Mouse (Mus musculus) forebrain, embryonic 16.5 days (tissue): ENCODE measurements around the gene 2010109A12Rik. TPM values are rescaled to one million over a fixed set of nuclear protein-coding genes. Genes with fewer than 3 reads are reported as not detected.

Source experiments
- ATAC-seq: fragments of 200-750 bp; cut with Nextera tagmentation; 2 replicates; pipeline ENCODE4 v1.8.0; 2017; ENCODE audit warnings: mild to moderate bottlenecking, moderate library complexity
- H3K27ac ChIP-seq: fragments of 300-500 bp; sonication (generic); 2 replicates; pipeline ENCODE4 v1.5.1; 2014; ENCODE audit warnings: low read length, control low read depth
- H3K27me3 ChIP-seq: fragments of 300-500 bp; sonication (generic); replicated peaks from 2 replicates; pipeline ENCODE4 v1.6.1; 2014; ENCODE audit warnings: low read length; ENCODE audit not compliant: control insufficient read depth, insufficient read depth
- H3K36me3 ChIP-seq: fragments of 300-500 bp; sonication (generic); 2 replicates; pipeline ENCODE4 v1.6.1; 2014; ENCODE audit not compliant: control insufficient read depth, insufficient read depth
- H3K4me1 ChIP-seq: fragments of 300-500 bp; sonication (generic); replicated peaks from 2 replicates; pipeline ENCODE4 v1.6.1; 2014; ENCODE audit warnings: low read length; ENCODE audit not compliant: control insufficient read depth, insufficient read depth
- H3K4me2 ChIP-seq: fragments of 300-500 bp; sonication (generic); 2 replicates; pipeline ENCODE4 v1.6.1; 2014; ENCODE audit warnings: mild to moderate bottlenecking, low read length, control low read depth
- H3K4me3 ChIP-seq: fragments of 300-500 bp; sonication (generic); replicated peaks from 2 replicates; pipeline ENCODE4 v1.5.1; 2014; ENCODE audit warnings: mild to moderate bottlenecking, low read length, control low read depth
- H3K9ac ChIP-seq: fragments of 300-500 bp; sonication (generic); replicated peaks from 2 replicates; pipeline ENCODE4 v1.6.1; 2014; ENCODE audit warnings: low read depth, low read length, control low read depth
- H3K9me3 ChIP-seq: fragments of 300-500 bp; sonication (generic); 2 replicates; pipeline ENCODE4 v1.6.1; 2016; ENCODE audit warnings: low read length; ENCODE audit not compliant: control insufficient read depth
- WGBS: fragments of 180-500 bp; shearing (Covaris S2); extraction: QIAGEN DNeasy Blood & Tissue Kit; methylation state at CpG from one replicate; pipeline ENCODE4 v1.1.7; 2014; 5-methylcytosine and 5-hydroxymethylcytosine counted together
- polyA plus RNA-seq: library from polyadenylated mRNA; unstranded; fragments of >200 nt; fragmentation: Nextera tagmentation; extraction: Ambion mirVana; gene quantifications from 2 replicates; pipeline ENCODE4 v1.2.1, GENCODE M21; 2015

The 2010109A12Rik gene
- polyA plus RNA-seq, 1 experiment from 2014 or later = 1.5 TPM

GRCm38 (mm10) chr5:93236541-93236940 lies 30.2 kb downstream of the 2010109A12Rik start:
- H3K4me3 ChIP-seq = no peak overlapping the region
- H3K4me1 ChIP-seq = peaks cover 2% of the 10 kb centered on the region
- no peaks in the 10 kb centered on the region for H3K36me3 ChIP-seq
- no peak overlapping the region for H3K27ac ChIP-seq
- H3K27me3 ChIP-seq = no peaks in the 10 kb centered on the region
- no peaks in the 10 kb centered on the region for H3K9me3 ChIP-seq
- no peak for ATAC-seq
- no peak overlapping the region for H3K4me2 ChIP-seq
- H3K9ac ChIP-seq = no peak overlapping the region
- 83% methylated on average over 4 of the region's 4 CpGs for WGBS

GRCm38 (mm10) chr5:93239590-93240544 lies 33.5 kb downstream of the 2010109A12Rik start:
- WGBS = 87% methylated on average over 8 of the region's 8 CpGs
- H3K4me3 ChIP-seq = no peak overlapping the region
- H3K9me3 ChIP-seq = no peaks in the 10 kb centered on the region

GRCm38 (mm10) chr5:93245280-93245679 lies 39.0 kb downstream of the 2010109A12Rik start:
- no peak overlapping the region for H3K27ac ChIP-seq
- H3K4me2 ChIP-seq = no peak overlapping the region
- H3K4me1 ChIP-seq = no peaks in the 10 kb centered on the region
- ATAC-seq = no peak
- H3K4me3 ChIP-seq = no peak overlapping the region
- no peaks in the 10 kb centered on the region for H3K27me3 ChIP-seq
- H3K9me3 ChIP-seq = no peaks in the 10 kb centered on the region
- no peaks in the 10 kb centered on the region for H3K36me3 ChIP-seq
- WGBS = 71% methylated on average over 2 of the region's 2 CpGs
- no peak overlapping the region for H3K9ac ChIP-seq

More at GRCm38 (mm10) chr5:93239590-93240544, 33.5 kb downstream of the 2010109A12Rik start:
- no peaks in the 10 kb centered on the region for H3K36me3 ChIP-seq
- ATAC-seq = no peak
- no peaks in the 10 kb centered on the region for H3K27me3 ChIP-seq
- no peak overlapping the region for H3K4me2 ChIP-seq
- no peak overlapping the region for H3K27ac ChIP-seq
- no peak overlapping the region for H3K9ac ChIP-seq
- no peaks in the 10 kb centered on the region; the same call in 1 of the 2 replicates for H3K4me1 ChIP-seq

GRCm38 (mm10) chr5:93249940-93250578 lies 43.7 kb downstream of the 2010109A12Rik start:
- no peaks in the 10 kb centered on the region for H3K27me3 ChIP-seq
- H3K27ac ChIP-seq = no peak overlapping the region
- ATAC-seq = no peak
- no peak overlapping the region for H3K4me2 ChIP-seq
- 85% methylated on average over 6 of the region's 6 CpGs for WGBS
- no peaks in the 10 kb centered on the region for H3K9me3 ChIP-seq
- no peak overlapping the region for H3K4me3 ChIP-seq
- no peaks in the 10 kb centered on the region for H3K36me3 ChIP-seq
- H3K4me1 ChIP-seq = no peaks in the 10 kb centered on the region
- no peak overlapping the region for H3K9ac ChIP-seq

GRCm38 (mm10) chr5:93251001-93251760 lies 44.9 kb downstream of the 2010109A12Rik start:
- no peak overlapping the region for H3K4me2 ChIP-seq
- no peak overlapping the region for H3K9ac ChIP-seq
- no peaks in the 10 kb centered on the region for H3K36me3 ChIP-seq
- no peak overlapping the region for H3K27ac ChIP-seq
- 87% methylated on average over 12 of the region's 12 CpGs for WGBS
- H3K4me1 ChIP-seq = no peaks in the 10 kb centered on the region
- no peak for ATAC-seq
- no peak overlapping the region for H3K4me3 ChIP-seq
- no peaks in the 10 kb centered on the region for H3K27me3 ChIP-seq
- H3K9me3 ChIP-seq = no peaks in the 10 kb centered on the region

- Histone ChIP-seq H3K4me1 (no peaks in the 10 kb centered on the region), H3K27ac (no peak overlapping the region), H3K9me3 (no peaks in the 10 kb centered on the region), H3K36me3 (no peaks in the 10 kb centered on the region), H3K4me3 (no peak overlapping the region), H3K9ac (no peak overlapping the region), H3K4me2 (no peak overlapping the region), H3K27me3 (no peaks in the 10 kb centered on the region)
- ATAC-seq = no peak
- WGBS = 88% methylated on average over 5 of the region's 5 CpGs
Observed at GRCm38 (mm10) chr5:93255759-93256265, 49.5 kb downstream of the 2010109A12Rik start.

- no peak overlapping the region for H3K9ac ChIP-seq
- H3K4me1 ChIP-seq = no peaks in the 10 kb centered on the region
- ATAC-seq = no peak
- H3K27me3 ChIP-seq = no peaks in the 10 kb centered on the region
- no peak overlapping the region for H3K27ac ChIP-seq
- H3K36me3 ChIP-seq = no peaks in the 10 kb centered on the region
- no peak overlapping the region for H3K4me2 ChIP-seq
- no peaks in the 10 kb centered on the region for H3K9me3 ChIP-seq
- H3K4me3 ChIP-seq = no peak overlapping the region
Observed at GRCm38 (mm10) chr5:93256820-93257405, 50.6 kb downstream of the 2010109A12Rik start.

GRCm38 (mm10) chr5:93259349-93259748 lies 53.0 kb downstream of the 2010109A12Rik start:
- H3K4me2 ChIP-seq = no peak overlapping the region
- H3K9me3 ChIP-seq = no peaks in the 10 kb centered on the region
- no peaks in the 10 kb centered on the region for H3K4me1 ChIP-seq
- H3K9ac ChIP-seq = no peak overlapping the region
- no peak overlapping the region for H3K4me3 ChIP-seq
- no peak for ATAC-seq
- H3K36me3 ChIP-seq = no peaks in the 10 kb centered on the region
- no peak overlapping the region for H3K27ac ChIP-seq
- H3K27me3 ChIP-seq = no peaks in the 10 kb centered on the region
